Mouse (Mus musculus) lung, embryonic 14.5 days (tissue): ENCODE results near the gene Pigb. TPM values are rescaled to one million over a fixed set of nuclear protein-coding genes. Genes with fewer than 3 reads are reported as not detected.
A peak's percentile ranks its signal among the peaks of the same experiment; 100 is the strongest.

Experiments used
- ATAC-seq: fragments of 200-750 bp; cut with Nextera tagmentation; 2 replicates; pipeline ENCODE4 v1.8.0; 2017; ENCODE audit warnings: mild to moderate bottlenecking, moderate TSS enrichment, moderate library complexity; ENCODE audit not compliant: insufficient read depth
- DNase-seq: peaks from one replicate; pipeline ENCODE4 v3.0.0-alpha.2; 2015
- H3K27ac ChIP-seq: fragments of 300-500 bp; sonication (generic); 2 replicates; pipeline ENCODE4 v1.5.1; 2014; ENCODE audit warnings: low read depth, mild to moderate bottlenecking, moderate library complexity
- H3K27me3 ChIP-seq: fragments of 300-500 bp; sonication (generic); 2 replicates; pipeline ENCODE4 v1.6.1; 2014; ENCODE audit warnings: low read length, control low read depth; ENCODE audit not compliant: insufficient read depth
- H3K36me3 ChIP-seq: fragments of 300-500 bp; sonication (generic); 2 replicates; pipeline ENCODE4 v1.6.1; 2014; ENCODE audit warnings: control low read depth; ENCODE audit not compliant: insufficient read depth
- H3K4me1 ChIP-seq: fragments of 300-500 bp; sonication (generic); 2 replicates; pipeline ENCODE4 v1.6.1; 2014; ENCODE audit warnings: antibody characterized with exemption, control low read depth; ENCODE audit not compliant: insufficient read depth
- H3K4me2 ChIP-seq: fragments of 300-500 bp; sonication (generic); 2 replicates; pipeline ENCODE4 v1.6.1; 2014; ENCODE audit warnings: mild to moderate bottlenecking
- H3K4me3 ChIP-seq: fragments of 300-500 bp; sonication (generic); 2 replicates; pipeline ENCODE4 v1.5.1; 2014; ENCODE audit warnings: low read depth, low read length
- H3K9ac ChIP-seq: fragments of 300-500 bp; sonication (generic); 2 replicates; pipeline ENCODE4 v1.6.1; 2014
- H3K9me3 ChIP-seq: fragments of 300-500 bp; sonication (generic); 2 replicates; pipeline ENCODE4 v1.6.1; 2016; ENCODE audit warnings: low read depth, low read length, control low read depth
- CTCF ChIP-seq: IDR thresholded peaks from 2 replicates; pipeline ENCODE4 v1.5.1; 2016; ENCODE audit warnings: antibody characterized with exemption, low read depth
- WGBS: fragments of 180-500 bp; shearing (Covaris S2); extraction: QIAGEN DNeasy Blood & Tissue Kit; methylation state at CpG from one replicate; pipeline ENCODE4 v1.1.7; 2014; 5-methylcytosine and 5-hydroxymethylcytosine counted together
- polyA plus RNA-seq: library from polyadenylated mRNA; unstranded; fragments of >200 nt; fragmentation: Nextera tagmentation; extraction: Ambion mirVana; gene quantifications from 2 replicates; pipeline ENCODE4 v1.2.1, GENCODE M21; 2014

Pigb gene
- polyA plus RNA-seq, 1 experiment from 2014 or later: 16.1 TPM

- no peak for ATAC-seq
These were observed 9.7 kb downstream of the Pigb start for GRCm38 (mm10) chr9:73030443-73030842.

GRCm38 (mm10) chr9:73025818-73026636 is 14.2 kb downstream of the Pigb start:
- no peak overlapping the region for H3K27ac ChIP-seq
- peak; percentile 27 for DNase-seq
- peaks cover 28% of the 10 kb centered on the region; the same call in 1 of the 2 replicates for H3K36me3 ChIP-seq
- no peak overlapping the region for H3K9ac ChIP-seq
- ATAC-seq: peak; percentile 49; the same call in 1 of the 2 replicates
- no peaks in the 10 kb centered on the region for H3K9me3 ChIP-seq
- peak overlapping the region; percentile 12; the same call in 1 of the 2 replicates for H3K4me2 ChIP-seq
- no peaks in the 10 kb centered on the region for H3K4me1 ChIP-seq
- TF ChIP-seq CTCF: no peak
- no peaks in the 10 kb centered on the region for H3K27me3 ChIP-seq
- 26% methylated on average over 17 of the region's 17 CpGs for WGBS
- no peak overlapping the region for H3K4me3 ChIP-seq

More at GRCm38 (mm10) chr9:73030443-73030842, 9.7 kb downstream of the Pigb start:
- WGBS: 95% methylated on average over 1 of the region's 1 CpGs
- Histone ChIP-seq H3K4me3 (no peak overlapping the region), H3K9ac (no peak overlapping the region), H3K4me1 (no peaks in the 10 kb centered on the region), H3K4me2 (no peak overlapping the region), H3K27ac (no peak overlapping the region), H3K27me3 (no peaks in the 10 kb centered on the region), H3K36me3 (peaks cover 27% of the 10 kb centered on the region; the same call in 1 of the 2 replicates), H3K9me3 (no peaks in the 10 kb centered on the region)
- no peak for TF ChIP-seq CTCF
- no peak for DNase-seq

- H3K27ac ChIP-seq: no peak overlapping the region
- no peaks in the 10 kb centered on the region for H3K9me3 ChIP-seq
- H3K4me3 ChIP-seq: no peak overlapping the region
- no peak for TF ChIP-seq CTCF
- ATAC-seq (no peak), DNase-seq (no peak)
- H3K36me3 ChIP-seq: peaks cover 57% of the 10 kb centered on the region
- H3K27me3 ChIP-seq: no peaks in the 10 kb centered on the region
- no peak overlapping the region for H3K9ac ChIP-seq
- 92% methylated on average over 5 of the region's 5 CpGs for WGBS
- H3K4me1 ChIP-seq: no peaks in the 10 kb centered on the region
- H3K4me2 ChIP-seq: no peak overlapping the region
These were observed 19.5 kb downstream of the Pigb start for GRCm38 (mm10) chr9:73020566-73021097.

DNA sequence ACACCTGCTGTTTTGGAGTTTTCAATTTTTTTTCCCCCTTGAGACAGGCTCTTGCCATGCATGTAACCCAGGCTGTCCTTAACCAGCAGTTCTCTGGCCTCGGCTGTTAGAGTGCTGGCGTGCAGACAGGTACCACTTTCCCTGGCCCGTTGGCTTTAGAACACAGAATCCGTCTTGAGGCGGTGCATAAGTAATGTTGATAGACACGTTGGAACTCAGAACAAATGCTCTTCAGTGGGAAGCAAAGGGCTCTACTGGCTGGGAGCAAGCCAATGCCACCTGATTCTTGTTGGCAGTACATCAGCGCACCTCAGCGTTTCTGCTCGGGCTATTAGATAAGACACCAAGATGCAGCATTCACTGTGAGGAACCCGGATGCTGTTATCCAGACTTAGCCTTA is 20.3 kb downstream of the Pigb start:
- ATAC-seq (no peak), DNase-seq (no peak)
- Histone ChIP-seq H3K36me3 (peaks cover 61% of the 10 kb centered on the region), H3K27me3 (no peaks in the 10 kb centered on the region), H3K9ac (no peak overlapping the region), H3K27ac (no peak overlapping the region), H3K4me1 (no peaks in the 10 kb centered on the region), H3K9me3 (no peaks in the 10 kb centered on the region), H3K4me2 (no peak overlapping the region), H3K4me3 (no peak overlapping the region)
- 86% methylated on average over 10 of the region's 10 CpGs for WGBS
- TF ChIP-seq CTCF: no peak

DNA sequence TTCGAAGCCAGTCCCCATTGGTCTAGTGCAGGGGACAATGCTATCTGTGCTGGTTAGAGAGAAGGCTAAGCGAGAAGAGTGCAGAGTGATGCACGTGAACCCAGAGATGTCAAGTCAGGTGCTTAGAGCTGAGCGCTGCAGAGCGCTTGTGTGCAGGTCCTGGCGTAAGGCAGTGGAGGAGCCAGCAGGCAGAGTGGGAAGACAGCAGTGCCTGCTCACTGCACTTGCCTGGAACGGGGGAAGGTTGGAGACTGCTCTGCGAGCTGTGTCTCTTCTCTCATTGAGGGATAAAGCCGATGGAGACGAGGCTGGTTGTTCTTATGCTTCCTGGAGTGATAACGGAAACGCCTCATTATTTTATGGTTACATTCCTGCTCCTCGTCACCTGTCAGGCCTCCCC is 25.5 kb downstream of the Pigb start:
- Histone ChIP-seq H3K4me1 (no peaks in the 10 kb centered on the region), H3K9ac (no peak overlapping the region), H3K36me3 (peaks cover 56% of the 10 kb centered on the region), H3K4me2 (no peak overlapping the region), H3K4me3 (no peak overlapping the region), H3K9me3 (no peaks in the 10 kb centered on the region), H3K27ac (no peak overlapping the region), H3K27me3 (no peaks in the 10 kb centered on the region)
- no peak for DNase-seq
- 76% methylated on average over 13 of the region's 13 CpGs for WGBS
- no peak for TF ChIP-seq CTCF
- no peak for ATAC-seq

- no peaks in the 10 kb centered on the region for H3K27me3 ChIP-seq
- no peak overlapping the region for H3K9ac ChIP-seq
- no peak for DNase-seq
- no peak overlapping the region for H3K4me3 ChIP-seq
- WGBS: 87% methylated on average over 4 of the region's 4 CpGs
- H3K27ac ChIP-seq: no peak overlapping the region
- 0 out of 2 replicates have a peak, but pooled peaks have one; percentile 11 for TF ChIP-seq CTCF
- no peaks in the 10 kb centered on the region for H3K4me1 ChIP-seq
- H3K4me2 ChIP-seq: no peak overlapping the region
- no peaks in the 10 kb centered on the region for H3K9me3 ChIP-seq
- peaks cover 39% of the 10 kb centered on the region for H3K36me3 ChIP-seq
- ATAC-seq: no peak
These were observed 27.5 kb downstream of the Pigb start for GRCm38 (mm10) chr9:73012629-73013028.

- no peak for ATAC-seq
- no peak for DNase-seq
- 52% methylated on average over 3 of the region's 3 CpGs for WGBS
These were observed 31.8 kb downstream of the Pigb start for GRCm38 (mm10) chr9:73008384-73008783.

More at GRCm38 (mm10) chr9:73008384-73008783, 31.8 kb downstream of the Pigb start:
- Histone ChIP-seq H3K9ac (no peak overlapping the region), H3K4me2 (no peak overlapping the region), H3K27me3 (no peaks in the 10 kb centered on the region), H3K4me1 (no peaks in the 10 kb centered on the region), H3K27ac (no peak overlapping the region), H3K9me3 (no peaks in the 10 kb centered on the region), H3K36me3 (peaks cover 16% of the 10 kb centered on the region; the same call in 1 of the 2 replicates), H3K4me3 (no peak overlapping the region)
- TF ChIP-seq CTCF: no peak
